Mouse (Mus musculus) hindbrain, embryonic 16.5 days (tissue): ENCODE measurements around the gene Elp5. TPM values are rescaled to one million over a fixed set of nuclear protein-coding genes. Genes with fewer than 3 reads are reported as not detected.
A peak's percentile ranks its signal among the peaks of the same experiment; 100 is the strongest.

Experiments
- ATAC-seq: fragments of 200-750 bp; cut with Nextera tagmentation; 2 replicates; pipeline ENCODE4 v1.8.0; 2017; ENCODE audit warnings: moderate TSS enrichment, moderate library complexity
- H3K27ac ChIP-seq: fragments of 300-500 bp; sonication (generic); 2 replicates; pipeline ENCODE4 v1.5.1; 2014; ENCODE audit warnings: low read depth, mild to moderate bottlenecking, control low read depth, low read length, moderate library complexity
- H3K27me3 ChIP-seq: fragments of 300-500 bp; sonication (generic); replicated peaks from 2 replicates; pipeline ENCODE4 v1.6.1; 2014; ENCODE audit warnings: low read length; ENCODE audit not compliant: control insufficient read depth, insufficient read depth
- H3K36me3 ChIP-seq: fragments of 300-500 bp; sonication (generic); 2 replicates; pipeline ENCODE4 v1.6.1; 2014; ENCODE audit warnings: mild to moderate bottlenecking, low read length, moderate library complexity, mixed read lengths; ENCODE audit not compliant: control insufficient read depth, insufficient read depth
- H3K4me1 ChIP-seq: fragments of 300-500 bp; sonication (generic); 2 replicates; pipeline ENCODE4 v1.6.1; 2014; ENCODE audit warnings: low read depth, low read length; ENCODE audit not compliant: control insufficient read depth, insufficient read depth
- H3K4me2 ChIP-seq: fragments of 300-500 bp; sonication (generic); 2 replicates; pipeline ENCODE4 v1.6.1; 2014; ENCODE audit warnings: mild to moderate bottlenecking, low read length, control low read depth, moderate library complexity
- H3K4me3 ChIP-seq: fragments of 300-500 bp; sonication (generic); 2 replicates; pipeline ENCODE4 v1.5.1; 2014; ENCODE audit warnings: mild to moderate bottlenecking, low read length, control low read depth, moderate library complexity
- H3K9ac ChIP-seq: fragments of 300-500 bp; sonication (generic); 2 replicates; pipeline ENCODE4 v1.6.1; 2014; ENCODE audit warnings: low read depth, mild to moderate bottlenecking, control low read depth, low read length, moderate library complexity
- H3K9me3 ChIP-seq: fragments of 300-500 bp; sonication (generic); 2 replicates; pipeline ENCODE4 v1.6.1; 2014; ENCODE audit warnings: mild to moderate bottlenecking, low read length, moderate library complexity; ENCODE audit not compliant: control insufficient read depth
- WGBS: fragments of 180-500 bp; shearing (Covaris S2); extraction: QIAGEN DNeasy Blood & Tissue Kit; methylation state at CpG from one replicate; pipeline ENCODE4 v1.1.7; 2014; 5-methylcytosine and 5-hydroxymethylcytosine counted together
- polyA plus RNA-seq: library from polyadenylated mRNA; unstranded; fragments of >200 nt; fragmentation: Nextera tagmentation; extraction: Ambion mirVana; gene quantifications from 2 replicates; pipeline ENCODE4 v1.2.1, GENCODE M21; 2015

The Elp5 gene
- polyA plus RNA-seq, 1 experiment from 2014 or later: 188 TPM

DNA sequence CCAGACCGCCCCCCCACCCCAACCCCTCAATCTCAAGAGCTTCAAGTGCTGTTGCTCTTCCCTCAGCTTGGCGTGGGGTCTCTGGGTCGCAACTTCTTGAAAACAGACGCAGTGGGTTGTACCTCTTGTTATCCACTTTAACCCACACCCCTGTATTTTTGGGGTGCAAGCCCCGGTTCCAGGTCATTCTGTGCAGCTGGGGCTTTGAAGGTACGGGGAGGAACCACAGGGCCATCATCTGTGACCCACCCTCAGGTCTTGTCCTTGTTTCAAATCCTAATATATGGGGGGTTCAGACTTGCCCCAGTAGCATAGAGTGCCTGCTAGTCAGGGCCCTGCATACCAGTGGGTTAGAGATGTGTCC, 41.8 kb upstream of the Elp5 start:
- ATAC-seq: no peak
- Histone ChIP-seq H3K9me3 (no peaks in the 10 kb centered on the region), H3K27ac (peak overlapping the region; percentile 13; the same call in 1 of the 2 replicates), H3K4me1 (peaks cover 85% of the 10 kb centered on the region), H3K27me3 (no peaks in the 10 kb centered on the region), H3K4me3 (peak overlapping the region; percentile 42), H3K4me2 (peak overlapping the region; percentile 61), H3K36me3 (no peaks in the 10 kb centered on the region), H3K9ac (peak overlapping the region; percentile 62)
- 11% methylated on average over 6 of the region's 6 CpGs for WGBS

DNA sequence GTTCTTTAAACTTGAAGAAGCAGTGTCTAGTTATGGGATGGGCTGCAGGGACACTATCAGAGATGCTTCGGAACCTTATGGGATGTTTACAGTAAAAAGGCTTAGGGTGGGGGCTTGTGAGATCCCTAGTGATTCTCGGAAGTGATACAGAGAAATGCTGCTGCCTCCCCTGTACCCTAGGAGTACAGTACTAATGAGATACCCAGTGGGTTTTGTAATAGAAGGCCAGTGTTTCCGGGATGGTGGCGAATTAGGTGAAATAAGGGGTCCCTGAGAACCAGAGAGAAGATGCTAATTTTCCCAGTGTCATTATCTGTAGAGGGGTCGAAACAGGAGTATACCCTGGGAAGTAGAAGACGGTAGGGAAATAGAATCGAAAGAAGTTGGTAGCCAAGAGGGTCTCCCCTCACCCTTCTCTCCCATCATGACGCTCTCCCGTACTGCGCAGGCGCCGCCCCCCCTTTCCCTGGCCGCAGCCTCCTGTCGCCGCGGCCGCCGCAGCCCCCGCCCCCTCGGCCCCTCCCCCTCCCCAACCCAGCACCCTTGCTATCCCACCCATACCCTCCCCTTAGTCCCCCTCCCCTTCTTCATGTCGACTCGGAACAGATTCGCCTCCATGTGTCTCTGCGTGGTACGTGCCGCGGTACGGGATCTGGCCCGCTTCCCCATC, 41.3 kb upstream of the Elp5 start:
- peak overlapping the region; percentile 62 for H3K9ac ChIP-seq
- peak overlapping the region; percentile 52 for H3K27ac ChIP-seq
- H3K36me3 ChIP-seq: no peaks in the 10 kb centered on the region
- H3K27me3 ChIP-seq: no peaks in the 10 kb centered on the region
- 2% methylated on average over 23 of the region's 29 CpGs for WGBS
- peaks cover 81% of the 10 kb centered on the region for H3K4me1 ChIP-seq
- H3K4me3 ChIP-seq: peak overlapping the region; percentile 42
- no peaks in the 10 kb centered on the region for H3K9me3 ChIP-seq
- peak overlapping the region; percentile 61 for H3K4me2 ChIP-seq
- ATAC-seq: no peak

DNA sequence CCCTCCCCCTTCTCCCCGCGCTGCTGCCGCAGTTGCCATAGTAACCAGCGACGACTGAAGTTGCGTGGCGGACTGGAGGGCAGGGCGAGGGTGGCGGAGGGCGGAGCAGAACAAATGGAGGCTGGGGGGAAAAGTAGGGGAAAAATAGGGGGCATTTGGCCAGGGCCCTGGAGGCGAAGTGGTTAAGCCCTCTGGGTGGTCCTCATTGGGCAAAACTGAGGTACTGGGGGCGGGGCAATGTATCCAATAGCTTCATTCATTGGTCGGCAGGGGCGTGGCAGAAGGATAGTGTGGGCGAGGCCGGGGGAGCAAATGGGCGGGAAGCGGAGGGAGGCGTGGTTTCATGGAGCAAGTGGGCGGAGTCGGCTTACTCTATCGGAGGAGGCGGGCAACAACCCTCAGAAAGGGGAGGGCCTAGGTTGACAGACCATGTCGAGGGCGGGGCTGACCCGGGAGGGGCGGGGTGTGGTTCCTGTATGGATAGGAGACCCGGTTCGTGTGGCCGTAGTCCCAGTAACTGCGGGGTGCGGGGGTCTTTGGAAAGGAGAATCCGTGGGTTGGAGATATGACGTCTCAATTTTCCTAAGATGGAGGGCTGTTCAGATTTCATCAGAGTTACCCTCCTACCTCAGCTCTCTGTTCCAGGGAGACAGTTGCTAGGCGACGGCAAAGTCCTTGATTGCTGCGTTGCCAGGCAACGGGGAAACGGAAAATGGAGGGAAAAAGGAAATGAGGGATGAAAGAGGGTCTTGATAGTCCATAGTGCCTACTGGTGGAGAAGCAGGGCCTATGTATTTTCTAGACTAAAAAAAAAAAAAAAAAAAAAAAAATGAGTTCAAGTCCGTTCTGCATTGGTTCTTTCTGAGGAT, 39.2 kb upstream of the Elp5 start:
- WGBS: under 1% methylated on average over 40 of the region's 40 CpGs
- H3K9me3 ChIP-seq: no peaks in the 10 kb centered on the region
- peaks cover 69% of the 10 kb centered on the region for H3K4me1 ChIP-seq
- peak overlapping the region; percentile 77 for H3K4me3 ChIP-seq
- no peaks in the 10 kb centered on the region for H3K27me3 ChIP-seq
- H3K9ac ChIP-seq: peak overlapping the region; percentile 92
- H3K4me2 ChIP-seq: peak overlapping the region; percentile 88
- H3K27ac ChIP-seq: peak overlapping the region; percentile 96
- ATAC-seq: peak; percentile 79
- H3K36me3 ChIP-seq: no peaks in the 10 kb centered on the region

DNA sequence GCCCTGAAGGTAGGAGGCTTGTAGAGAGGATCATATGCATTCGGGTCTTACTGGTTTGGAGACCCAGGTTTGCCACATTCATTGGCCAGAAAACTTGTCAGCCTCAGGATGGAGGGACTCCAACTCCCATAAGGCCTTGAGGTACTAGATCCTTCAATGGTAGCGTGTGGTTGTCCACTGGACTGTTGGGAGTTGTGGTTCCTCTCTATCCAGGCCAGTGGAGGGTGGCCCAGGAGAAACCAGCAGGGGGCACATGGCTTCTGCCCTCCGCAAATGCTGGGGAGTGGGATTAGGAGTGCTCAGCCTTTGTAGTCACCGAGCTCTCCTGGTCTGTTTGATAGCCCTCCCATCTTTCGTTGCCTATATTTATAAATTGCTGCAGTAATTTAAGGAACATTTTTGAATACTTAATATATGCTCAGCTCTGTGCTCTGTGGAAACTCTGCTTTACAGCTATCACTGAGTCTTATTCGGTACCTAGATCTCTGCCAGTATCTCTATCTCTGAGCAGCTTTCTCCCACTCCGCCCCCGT, 38.5 kb upstream of the Elp5 start:
- peak overlapping the region; percentile 77 for H3K4me3 ChIP-seq
- H3K4me2 ChIP-seq: peak overlapping the region; percentile 88
- peak overlapping the region; percentile 92 for H3K9ac ChIP-seq
- H3K9me3 ChIP-seq: no peaks in the 10 kb centered on the region
- peaks cover 62% of the 10 kb centered on the region for H3K4me1 ChIP-seq
- peak; percentile 69 for ATAC-seq
- H3K27ac ChIP-seq: peak overlapping the region; percentile 96
- no peaks in the 10 kb centered on the region for H3K27me3 ChIP-seq
- under 1% methylated on average over 8 of the region's 8 CpGs for WGBS
- no peaks in the 10 kb centered on the region for H3K36me3 ChIP-seq

DNA sequence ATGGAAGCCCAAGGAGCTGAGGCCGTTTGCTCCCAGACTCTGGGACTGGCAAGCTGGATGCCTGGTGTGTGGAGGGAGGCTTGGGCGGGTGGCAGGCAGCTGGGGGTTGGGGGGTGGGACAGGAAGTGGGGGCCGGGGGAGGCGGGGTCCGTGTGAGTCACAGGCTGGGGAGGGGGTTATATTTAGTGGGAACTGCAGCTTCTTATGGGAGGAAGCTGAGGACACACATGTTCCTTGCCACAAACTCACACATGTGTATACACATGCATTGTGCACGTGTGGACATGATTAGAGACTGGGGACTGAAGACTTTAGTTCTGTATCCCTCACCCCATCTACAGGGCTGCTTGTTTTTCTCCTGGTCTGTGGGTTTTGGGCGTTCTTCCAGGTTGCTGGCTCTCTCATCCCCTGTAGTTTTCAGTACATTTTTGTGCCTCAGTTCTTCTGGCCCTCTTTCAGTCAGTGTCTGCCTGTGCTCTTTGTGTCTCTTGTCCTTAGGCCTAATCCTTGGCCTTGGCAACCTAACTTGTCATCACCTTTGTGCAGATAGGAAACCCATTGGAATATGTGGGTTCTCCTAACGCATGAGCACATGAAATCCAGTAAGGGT, 37.8 kb upstream of the Elp5 start:
- Histone ChIP-seq H3K27ac (peak overlapping the region; percentile 96), H3K9ac (peak overlapping the region; percentile 92), H3K27me3 (no peaks in the 10 kb centered on the region), H3K4me3 (peak overlapping the region; percentile 77), H3K9me3 (no peaks in the 10 kb centered on the region), H3K4me2 (peak overlapping the region; percentile 88), H3K36me3 (no peaks in the 10 kb centered on the region), H3K4me1 (peaks cover 57% of the 10 kb centered on the region)
- WGBS: 16% methylated on average over 7 of the region's 8 CpGs
- no peak for ATAC-seq

DNA sequence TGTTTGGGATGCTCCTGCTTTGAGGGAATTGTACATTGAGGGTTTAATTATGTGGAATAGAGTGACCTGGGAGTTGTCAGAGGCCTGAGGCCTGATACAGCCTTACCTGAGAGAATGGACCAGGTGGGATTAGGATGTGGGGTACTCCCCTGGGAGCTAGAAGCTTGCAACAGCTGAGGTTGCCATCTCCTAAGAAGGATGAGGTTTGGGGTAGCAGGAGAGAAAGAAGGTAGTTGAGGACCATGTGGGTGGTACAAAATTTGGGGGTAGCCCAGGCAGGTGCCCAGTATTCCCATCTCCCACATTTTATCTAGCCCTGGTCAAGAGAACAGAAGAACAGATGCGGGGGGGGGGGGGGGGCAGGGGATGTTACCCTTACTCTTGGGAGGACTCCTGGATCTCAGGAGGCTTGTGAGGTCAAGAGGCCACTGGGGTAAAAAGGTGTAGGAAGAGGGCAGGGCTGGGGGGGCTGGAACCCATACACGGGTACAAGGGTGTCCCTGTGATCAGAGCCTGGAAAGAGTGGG, 37.2 kb upstream of the Elp5 start:
- Histone ChIP-seq H3K27ac (peak overlapping the region; percentile 96), H3K9me3 (no peaks in the 10 kb centered on the region), H3K4me1 (peaks cover 55% of the 10 kb centered on the region), H3K27me3 (no peaks in the 10 kb centered on the region), H3K4me2 (peak overlapping the region; percentile 88), H3K4me3 (peak overlapping the region; percentile 77), H3K9ac (peak overlapping the region; percentile 92), H3K36me3 (no peaks in the 10 kb centered on the region)
- no peak for ATAC-seq
- 25% methylated on average over 2 of the region's 2 CpGs for WGBS

DNA sequence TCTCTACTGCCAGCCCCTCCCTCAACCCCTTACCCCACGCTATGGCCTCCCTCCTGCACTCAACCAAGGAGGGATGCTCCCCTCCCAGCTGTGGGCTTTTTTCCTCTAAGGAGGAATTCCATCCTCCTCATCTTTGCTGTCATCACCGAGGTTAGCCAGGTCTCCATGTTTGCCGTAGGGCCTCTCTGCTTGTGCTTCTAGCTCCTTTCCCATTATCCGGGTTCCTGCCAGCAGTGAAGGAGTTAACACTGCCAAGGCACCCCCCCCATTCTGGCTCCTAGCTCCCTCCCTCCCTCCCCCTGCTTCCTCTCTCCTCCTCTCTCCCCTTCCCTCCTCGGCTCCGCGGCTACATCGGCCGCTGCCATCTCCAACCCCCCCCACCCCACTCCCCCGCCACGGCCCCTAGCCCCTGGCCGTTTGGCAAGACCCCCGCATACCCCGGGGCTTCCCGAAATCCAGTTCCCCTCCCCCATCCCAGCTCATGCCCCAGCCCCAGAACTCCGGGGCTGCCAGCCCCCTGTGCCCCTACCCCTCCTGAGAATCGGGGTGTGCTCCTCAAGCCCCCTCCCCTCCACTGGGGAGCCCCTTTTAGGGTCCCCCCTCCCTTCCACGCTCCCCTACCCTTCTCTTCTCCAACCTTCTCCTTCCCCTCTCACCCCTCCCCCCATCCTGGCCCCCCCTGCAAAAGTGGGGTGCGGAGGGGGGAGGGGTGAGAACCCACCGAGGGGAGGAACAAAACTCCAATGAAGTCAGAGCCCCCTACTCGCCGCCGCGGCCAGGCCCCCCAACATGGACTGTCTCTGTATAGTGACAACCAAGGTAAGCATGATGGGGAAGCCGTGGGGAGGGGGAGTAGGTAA, 36.0 kb upstream of the Elp5 start:
- Histone ChIP-seq H3K27me3 (no peaks in the 10 kb centered on the region), H3K4me1 (peaks cover 50% of the 10 kb centered on the region), H3K36me3 (no peaks in the 10 kb centered on the region), H3K27ac (peak overlapping the region; percentile 96), H3K9me3 (no peaks in the 10 kb centered on the region), H3K9ac (peak overlapping the region; percentile 92), H3K4me2 (peak overlapping the region; percentile 88), H3K4me3 (peak overlapping the region; percentile 77)
- ATAC-seq: no peak
- WGBS: 1% methylated on average over 25 of the region's 25 CpGs

DNA sequence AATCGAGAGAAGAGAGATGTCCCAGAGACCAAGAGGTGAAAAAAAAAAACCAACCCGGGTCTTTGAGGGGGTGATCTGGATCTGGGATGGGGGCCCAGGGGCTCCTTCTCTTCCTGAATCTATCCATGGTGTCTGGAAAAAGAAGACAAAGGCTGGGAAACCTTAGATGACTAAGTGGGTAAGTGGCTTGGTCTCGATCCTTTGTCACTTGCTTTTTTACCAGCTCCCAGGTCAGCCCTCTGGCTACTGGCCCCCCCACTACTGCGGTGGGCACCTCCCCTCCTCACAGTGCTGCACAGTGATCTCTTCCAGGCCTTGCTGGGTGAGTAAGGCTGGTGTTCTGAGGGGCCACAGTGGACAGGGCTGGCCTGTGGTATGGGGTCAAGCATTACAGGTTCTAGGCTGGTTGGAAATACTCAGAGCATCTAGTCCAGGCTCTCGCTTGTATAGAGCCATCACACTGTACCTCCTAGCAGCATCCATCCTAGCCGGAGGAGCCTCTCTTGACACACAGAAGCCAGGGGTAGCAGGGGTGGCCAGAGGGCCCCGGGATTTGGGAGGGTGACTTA, 35.0 kb upstream of the Elp5 start:
- Histone ChIP-seq H3K9ac (peak overlapping the region; percentile 92), H3K4me2 (peak overlapping the region; percentile 88), H3K9me3 (no peaks in the 10 kb centered on the region), H3K36me3 (peaks cover 10% of the 10 kb centered on the region), H3K4me3 (peak overlapping the region; percentile 77; the same call in 1 of the 2 replicates), H3K4me1 (peaks cover 39% of the 10 kb centered on the region), H3K27ac (peak overlapping the region; percentile 96), H3K27me3 (no peaks in the 10 kb centered on the region)
- ATAC-seq: no peak
- WGBS: 43% methylated on average over 7 of the region's 7 CpGs
